Comparison of ENCODE assay signal across 9 mouse cellular contexts in genomic region chr4:135870227-135871023, GRCm38 (mm10). TPM values are rescaled to one million over a fixed set of nuclear protein-coding genes. Genes with fewer than 3 reads are reported as not detected.
DNase-seq lines count a peak whose midpoint lies in the region; ATAC-seq lines count a peak whose summit lies in the region.
"Had no signal": no experiment of that assay in that cellular context is flagged by ENCODE, and none has a peak within 500 bp of the region (broad histone marks: within the 10 kb centered on the region; RNA-seq: fewer than 3 reads in every experiment).

No protein-coding gene starts in this region.

- peaks cover 44% of the 10 kb centered on the region for H3K36me3 ChIP-seq in heart, embryonic 10.5 days
- peaks cover 2% of the 10 kb centered on the region; the same call in 1 of the 2 replicates for H3K36me3 ChIP-seq in neural tube, embryonic 11.5 days (ENCODE audit: control insufficient read depth, insufficient read depth, low read length)
- H3K36me3 ChIP-seq in liver, embryonic 13.5 days, result peaks cover 43% of the 10 kb centered on the region

- no peak overlapping the region for H3K27ac ChIP-seq in heart, embryonic 10.5 days
- H3K27ac ChIP-seq in neural tube, embryonic 11.5 days (ENCODE audit: low read depth, low read length), result no peak overlapping the region
- no peak overlapping the region for H3K27ac ChIP-seq in liver, embryonic 13.5 days

- no peaks in the 10 kb centered on the region for H3K9me3 ChIP-seq in heart, embryonic 10.5 days
- no peaks in the 10 kb centered on the region for H3K9me3 ChIP-seq in neural tube, embryonic 11.5 days (ENCODE audit: control insufficient read depth, low read length)
- H3K9me3 ChIP-seq in liver, embryonic 13.5 days (replicated peaks), result no peaks in the 10 kb centered on the region

- no peak overlapping the region for H3K4me3 ChIP-seq in heart, embryonic 10.5 days
- H3K4me3 ChIP-seq in neural tube, embryonic 11.5 days (ENCODE audit: low read depth, low read length), result no peak overlapping the region
- 0 out of 2 replicates have a peak overlapping the region, but pooled peaks have one; percentile 4 for H3K4me3 ChIP-seq in liver, embryonic 13.5 days (replicated peaks)

- peaks cover 27% of the 10 kb centered on the region for H3K4me1 ChIP-seq in heart, embryonic 10.5 days
- peaks cover 26% of the 10 kb centered on the region for H3K4me1 ChIP-seq in neural tube, embryonic 11.5 days (ENCODE audit: control insufficient read depth, insufficient read depth, low read length)
- H3K4me1 ChIP-seq in liver, embryonic 13.5 days (replicated peaks), result peaks cover 46% of the 10 kb centered on the region

- DNase-seq in heart, embryonic 10.5 days (ENCODE audit: low spot score), result peak; percentile 25
- no peak for DNase-seq in heart, postnatal 10 days
- no peak for DNase-seq in neural tube, embryonic 11.5 days (ENCODE audit: low spot score)
- no peak for DNase-seq in neural tube, embryonic 10.5 days (ENCODE audit: extremely low spot score, low spot score)
- no peak for DNase-seq in liver, embryonic 13.5 days
- DNase-seq in cerebellum, postnatal 10 days, result no peak
- DNase-seq in spleen, adult 18-20 months, result no peak
- DNase-seq in spleen, postnatal 36 days (ENCODE audit: low spot score in 2 of 2), result no peak
- DNase-seq: adrenal gland, adult 8-10 months had no signal

- H3K9ac ChIP-seq in neural tube, embryonic 11.5 days (ENCODE audit: low read length), result no peak overlapping the region
- 0 out of 2 replicates have a peak overlapping the region, but pooled peaks have one; percentile 1 for H3K9ac ChIP-seq in liver, embryonic 13.5 days

- ATAC-seq in neural tube, embryonic 11.5 days (ENCODE audit: insufficient read depth, low FRiP score, low TSS enrichment), result no peak
- ATAC-seq in liver, embryonic 13.5 days (ENCODE audit: low read depth), result no peak

- peak overlapping the region; percentile 19 for H3K4me2 ChIP-seq in neural tube, embryonic 11.5 days (ENCODE audit: low read depth)
- peak overlapping the region; percentile 34; the same call in 1 of the 2 replicates for H3K4me2 ChIP-seq in liver, embryonic 13.5 days

- intact Hi-C loops in heart, postnatal 10 days (cut with DNase I), result no loop called here

- H3K27me3 ChIP-seq in heart, embryonic 10.5 days (ENCODE audit: insufficient read depth, poor library complexity, severe bottlenecking), result no peaks in the 10 kb centered on the region
- no peaks in the 10 kb centered on the region for H3K27me3 ChIP-seq in neural tube, embryonic 11.5 days (ENCODE audit: control insufficient read depth, insufficient read depth, low read length)
- no peaks in the 10 kb centered on the region for H3K27me3 ChIP-seq in liver, embryonic 13.5 days

- WGBS in heart, embryonic 10.5 days, result 66% methylated on average over 2 of the region's 2 CpGs
- 49% methylated on average over 2 of the region's 2 CpGs for WGBS in neural tube, embryonic 11.5 days
- 59% methylated on average over 2 of the region's 2 CpGs for WGBS in liver, embryonic 13.5 days (ENCODE audit: insufficient replicate concordance)

RNA-seq across cellular contexts. Expression of gene Pnrc2, which starts 3.2 kb away (rescaled TPM):
- 121 and 150 TPM in 2 replicates for polyA plus RNA-seq in heart, embryonic 10.5 days (2016; fragmentation: Nextera tagmentation; extraction: Ambion mirVana)
- total RNA-seq in heart, postnatal 10 days (2021), result 100 to 1,000 TPM in 1 of 2 experiments, 10 to 100 TPM in 1; 99.4 to 105 TPM
- polyA plus RNA-seq in neural tube, embryonic 11.5 days (2014; fragmentation: Nextera tagmentation; extraction: Ambion mirVana), result 196 and 201 TPM in 2 replicates
- polyA plus RNA-seq in liver, embryonic 13.5 days (2015; fragmentation: Nextera tagmentation; extraction: Ambion mirVana), result 88.0 and 109 TPM in 2 replicates

RNA-seq across cellular contexts. Expression of gene Srsf10, which starts 14.9 kb away (rescaled TPM):
- 188 and 227 TPM in 2 replicates for polyA plus RNA-seq in heart, embryonic 10.5 days (2016; fragmentation: Nextera tagmentation; extraction: Ambion mirVana)
- 10 to 100 TPM; 61.2 to 64.1 TPM for total RNA-seq in heart, postnatal 10 days (2021)
- 349 and 359 TPM in 2 replicates for polyA plus RNA-seq in neural tube, embryonic 11.5 days (2014; fragmentation: Nextera tagmentation; extraction: Ambion mirVana)
- polyA plus RNA-seq in liver, embryonic 13.5 days (2015; fragmentation: Nextera tagmentation; extraction: Ambion mirVana), result 119 and 147 TPM in 2 replicates

RNA-seq across cellular contexts. Expression of gene Cnr2, which starts 24.8 kb away (rescaled TPM):
- 0.60 and 1.4 TPM in 2 replicates for polyA plus RNA-seq in heart, embryonic 10.5 days (2016; fragmentation: Nextera tagmentation; extraction: Ambion mirVana)
- total RNA-seq in heart, postnatal 10 days (2021), result under 1 TPM; 0.77 to 0.94 TPM
- polyA plus RNA-seq in neural tube, embryonic 11.5 days (2014; fragmentation: Nextera tagmentation; extraction: Ambion mirVana), result 0.38 and 1.0 TPM in 2 replicates
- 2.5 and 3.0 TPM in 2 replicates for polyA plus RNA-seq in liver, embryonic 13.5 days (2015; fragmentation: Nextera tagmentation; extraction: Ambion mirVana)

RNA-seq across cellular contexts. Expression of gene Fuca1, which starts 50.1 kb away (rescaled TPM):
- polyA plus RNA-seq in heart, embryonic 10.5 days (2016; fragmentation: Nextera tagmentation; extraction: Ambion mirVana), result 44.2 and 51.2 TPM in 2 replicates
- total RNA-seq in heart, postnatal 10 days (2021), result 10 to 100 TPM; 43.2 to 44.5 TPM
- 47.2 and 60.6 TPM in 2 replicates for polyA plus RNA-seq in neural tube, embryonic 11.5 days (2014; fragmentation: Nextera tagmentation; extraction: Ambion mirVana)
- polyA plus RNA-seq in liver, embryonic 13.5 days (2015; fragmentation: Nextera tagmentation; extraction: Ambion mirVana), result 18.1 and 21.4 TPM in 2 replicates
